Mouse (Mus musculus) MEL (cell line): ENCODE data around the gene Fxyd2. TPM values are rescaled to one million over a fixed set of nuclear protein-coding genes. Genes with fewer than 3 reads are reported as not detected.

Experiments
- DNase-seq: peaks from one replicate; pipeline ENCODE4 v3.0.0; 2011; ENCODE audit warnings: low read depth, low spot score
- H3K27ac ChIP-seq: 2 replicates; pipeline ENCODE4 v1.5.1; 2012; ENCODE audit warnings: low read depth, mild to moderate bottlenecking, control low read depth, low read length, moderate library complexity; ENCODE audit not compliant: control insufficient read depth
- H3K27me3 ChIP-seq, 2 experiments: fragments of 150-350 bp in 1 of 2; sonication (generic) in 1 of 2; 2 replicates each; pipeline ENCODE4 v1.6.1; 2012; ENCODE audit warnings: low read length in 2 of 2, mild to moderate bottlenecking in 2 of 2, improper control_type of control experiment in 1 of 2, moderate library complexity in 1 of 2; ENCODE audit not compliant: insufficient read depth in 2 of 2, control insufficient read depth in 1 of 2
- H3K36me3 ChIP-seq, 2 experiments: 2 replicates each; pipeline ENCODE4 v1.6.1; 2012 to 2014; ENCODE audit warnings: low read length in 2 of 2, improper control_type of control experiment in 1 of 2, inconsistent platforms in 1 of 2, mild to moderate bottlenecking in 1 of 2; ENCODE audit not compliant: insufficient read depth in 2 of 2, control insufficient read depth in 1 of 2
- H3K4me1 ChIP-seq, 2 experiments: fragments of 150-350 bp in 1 of 2; sonication (generic) in 1 of 2; 2 replicates each; pipeline ENCODE4 v1.6.1; 2012; ENCODE audit warnings: low read length in 2 of 2, improper control_type of control experiment in 1 of 2, mild to moderate bottlenecking in 1 of 2; ENCODE audit not compliant: insufficient read depth in 2 of 2, control insufficient read depth in 1 of 2
- H3K4me3 ChIP-seq, 2 experiments: fragments of 150-350 bp in 1 of 2; sonication (generic) in 1 of 2; 2 replicates each; pipeline ENCODE4 v1.5.1; 2012; ENCODE audit warnings: low read depth in 2 of 2, low read length in 2 of 2, mild to moderate bottlenecking in 2 of 2, moderate library complexity in 2 of 2, control low read depth in 1 of 2, improper control_type of control experiment in 1 of 2; ENCODE audit not compliant: control insufficient read depth in 1 of 2, insufficient read depth in 1 of 2
- H3K79me2 ChIP-seq: 2 replicates; pipeline ENCODE4 v1.6.1; 2012; ENCODE audit warnings: mild to moderate bottlenecking, low read length, moderate library complexity; ENCODE audit not compliant: control insufficient read depth, poor library complexity, insufficient read depth
- H3K9ac ChIP-seq: 2 replicates; pipeline ENCODE4 v1.6.1; 2012; ENCODE audit warnings: low read depth, mild to moderate bottlenecking, control low read depth, low read length, moderate library complexity; ENCODE audit not compliant: control insufficient read depth, poor library complexity, severe bottlenecking
- H3K9me3 ChIP-seq: fragments of 150-350 bp; sonication (generic); replicated peaks from 2 replicates; pipeline ENCODE4 v1.6.1; 2012; ENCODE audit warnings: mild to moderate bottlenecking, low read length, improper control_type of control experiment, moderate library complexity; ENCODE audit not compliant: insufficient read depth
- BHLHE40 ChIP-seq: IDR thresholded peaks from 2 replicates; pipeline ENCODE4 v1.6.1; 2012; ENCODE audit warnings: low read depth, mild to moderate bottlenecking, inconsistent platforms, low read length, improper control_type of control experiment, borderline replicate concordance
- CTCF ChIP-seq, 3 experiments: IDR thresholded peaks in 2 of 3; conservative IDR thresholded peaks in 1 of 3; 2 replicates each; pipeline ENCODE4 v1.5.1; 2011 to 2012; ENCODE audit warnings: low read length in 3 of 3, low read depth in 2 of 3, mild to moderate bottlenecking in 2 of 3, improper control_type of control experiment in 1 of 3, inconsistent platforms in 1 of 3, mixed read lengths in 1 of 3, moderate library complexity in 1 of 3; ENCODE audit not compliant: control insufficient read depth in 1 of 3, insufficient read depth in 1 of 3, poor library complexity in 1 of 3, severe bottlenecking in 1 of 3
- ETS1 ChIP-seq: IDR thresholded peaks from 2 replicates; pipeline ENCODE4 v1.6.1; 2012; ENCODE audit warnings: low read depth, mild to moderate bottlenecking, inconsistent platforms, low read length, improper control_type of control experiment, moderate library complexity
- GABPA ChIP-seq: IDR thresholded peaks from 2 replicates; pipeline ENCODE4 v1.6.1; 2012; ENCODE audit warnings: low read depth, mild to moderate bottlenecking, inconsistent platforms, low read length, improper control_type of control experiment, moderate library complexity
- MAFK ChIP-seq: IDR thresholded peaks from 2 replicates; pipeline ENCODE4 v1.6.1; 2011; ENCODE audit warnings: low read depth, mild to moderate bottlenecking, low read length, improper control_type of control experiment, borderline replicate concordance
- MEF2A ChIP-seq: IDR thresholded peaks from 2 replicates; pipeline ENCODE4 v1.6.1; 2014; ENCODE audit warnings: low read depth, mild to moderate bottlenecking, inconsistent platforms, low read length, improper control_type of control experiment; ENCODE audit not compliant: poor library complexity, insufficient replicate concordance, severe bottlenecking; ENCODE audit errors: extremely low read depth
- MXI1 ChIP-seq: IDR thresholded peaks from 2 replicates; pipeline ENCODE4 v1.6.1; 2011; ENCODE audit warnings: mild to moderate bottlenecking, low read depth, low read length, improper control_type of control experiment
- MYB ChIP-seq: IDR thresholded peaks from 2 replicates; pipeline ENCODE4 v1.6.1; 2011; ENCODE audit warnings: mild to moderate bottlenecking, low read depth, low read length, improper control_type of control experiment
- MYC ChIP-seq: IDR thresholded peaks from 2 replicates; pipeline ENCODE4 v1.6.1; 2011; ENCODE audit warnings: low read depth, mild to moderate bottlenecking, low read length, improper control_type of control experiment, moderate library complexity
- POLR2A ChIP-seq, 2 experiments: IDR thresholded peaks; 2 replicates each; pipeline ENCODE4 v1.6.1; 2011 to 2012; ENCODE audit warnings: low read length in 2 of 2, mild to moderate bottlenecking in 2 of 2, control low read depth in 1 of 2, improper control_type of control experiment in 1 of 2, low read depth in 1 of 2, moderate library complexity in 1 of 2; ENCODE audit not compliant: control insufficient read depth in 1 of 2, insufficient read depth in 1 of 2, poor library complexity in 1 of 2
- POLR2AphosphoS2 ChIP-seq: IDR thresholded peaks from 2 replicates; pipeline ENCODE4 v1.6.1; 2011; ENCODE audit warnings: low read length, improper control_type of control experiment
- SIN3A ChIP-seq: IDR thresholded peaks from 2 replicates; pipeline ENCODE4 v1.6.1; 2012; ENCODE audit warnings: low read length, improper control_type of control experiment, inconsistent platforms
- SMC3 ChIP-seq: IDR thresholded peaks from 2 replicates; pipeline ENCODE4 v1.6.1; 2011; ENCODE audit warnings: low read depth, low read length, improper control_type of control experiment
- UBTF ChIP-seq: IDR thresholded peaks from 2 replicates; pipeline ENCODE4 v1.6.1; 2012; ENCODE audit warnings: low read depth, mild to moderate bottlenecking, inconsistent platforms, low read length, improper control_type of control experiment, moderate library complexity, borderline replicate concordance; ENCODE audit not compliant: insufficient read depth
- USF1 ChIP-seq: IDR thresholded peaks from 2 replicates; pipeline ENCODE4 v1.6.1; 2014; ENCODE audit warnings: low read depth, mild to moderate bottlenecking, inconsistent platforms, low read length, improper control_type of control experiment, moderate library complexity
- USF2 ChIP-seq, 2 experiments: IDR thresholded peaks; 2 replicates each; pipeline ENCODE4 v1.6.1; 2011 to 2012; ENCODE audit warnings: improper control_type of control experiment in 2 of 2, low read length in 2 of 2, borderline replicate concordance in 1 of 2, inconsistent platforms in 1 of 2, low read depth in 1 of 2, mild to moderate bottlenecking in 1 of 2; ENCODE audit not compliant: insufficient read depth in 1 of 2
- ZMIZ1 ChIP-seq: IDR thresholded peaks from 2 replicates; pipeline ENCODE4 v1.6.1; 2012; ENCODE audit warnings: low read depth, mild to moderate bottlenecking, inconsistent platforms, low read length, improper control_type of control experiment, moderate library complexity
- polyA plus RNA-seq, 2 experiments: library from polyadenylated mRNA; stranded (reverse) in 1 of 2; unstranded in 1 of 2; fragments of >175 nt in 1 of 2; fragments of >200 nt in 1 of 2; gene quantifications; 2 replicates each; pipeline versions ENCODE4 v1.2.1 to v1.2.4; 2012; ENCODE audit warnings: low replicate concordance in 2 of 2, low read depth in 1 of 2; ENCODE audit not compliant: insufficient read length in 2 of 2, insufficient read depth in 1 of 2, missing spikeins in 1 of 2
- total RNA-seq: library from RNA; depleted of rRNA; stranded (reverse); fragments of 300-350 nt; gene quantifications from 2 replicates; pipeline ENCODE4 v1.2.3, GENCODE M21; 2012

Gene Fxyd2
- total and polyA plus RNA-seq, 3 experiments, result not detected

GRCm38 (mm10) chr9:45405694-45406093 lies 6.2 kb downstream of the Fxyd2 start:
- H3K27me3 ChIP-seq, result peaks cover 2 to 3% of the 10 kb centered on the region in 2 experiments; a peak in 2 of 4 replicates
- no peaks in the 10 kb centered on the region for H3K4me1 ChIP-seq
- DNase-seq, result no peak
- no peak overlapping the region for H3K4me3 ChIP-seq
- H3K9ac ChIP-seq, result no peak overlapping the region
- TF ChIP-seq GABPA, result no peak
- TF ChIP-seq MYC, result no peak
- TF ChIP-seq MAFK, result no peak
- no peak for TF ChIP-seq MEF2A
- TF ChIP-seq ETS1, result no peak
- no peak for TF ChIP-seq MYB
- TF ChIP-seq USF2 (IDR thresholded peaks at IDR 0.05; ENCODE audit: borderline replicate concordance in 1 of 2, insufficient read depth in 1 of 2, low read depth in 1 of 2, low read length in 2 of 2), result no peak
- no peak for TF ChIP-seq MXI1
- TF ChIP-seq POLR2AphosphoS2, result no peak
- TF ChIP-seq CTCF (IDR thresholded peaks at IDR 0.05 in 2 of 3, conservative IDR thresholded peaks at IDR 0.05 in 1 of 3; ENCODE audit: control insufficient read depth in 1 of 3, insufficient read depth in 1 of 3, low read depth in 2 of 3, low read length in 3 of 3, poor library complexity in 1 of 3, severe bottlenecking in 1 of 3), result no peak
- TF ChIP-seq UBTF, result no peak
- TF ChIP-seq SIN3A, result no peak
- no peak for TF ChIP-seq BHLHE40
- no peak for TF ChIP-seq SMC3
- no peak for TF ChIP-seq ZMIZ1
- no peak for TF ChIP-seq USF1
- TF ChIP-seq POLR2A (IDR thresholded peaks at IDR 0.05; ENCODE audit: control insufficient read depth in 1 of 2, insufficient read depth in 1 of 2, low read depth in 1 of 2, low read length in 2 of 2, poor library complexity in 1 of 2), result no peak
- no peaks in the 10 kb centered on the region for H3K79me2 ChIP-seq
- H3K27ac ChIP-seq, result no peak overlapping the region
- H3K9me3 ChIP-seq, result no peaks in the 10 kb centered on the region
- H3K36me3 ChIP-seq, result no peaks in the 10 kb centered on the region

- no peak for DNase-seq
- no peaks in the 10 kb centered on the region for H3K4me1 ChIP-seq
- no peaks in the 10 kb centered on the region for H3K79me2 ChIP-seq
- no peaks in the 10 kb centered on the region for H3K36me3 ChIP-seq
- no peak overlapping the region for H3K9ac ChIP-seq
- H3K4me3 ChIP-seq, result no peak overlapping the region
- 0 out of 4 replicates have a peak, but pooled peaks cover 0 to 2% of the 10 kb centered on the region in 2 experiments for H3K27me3 ChIP-seq
- H3K27ac ChIP-seq, result no peak overlapping the region
- H3K9me3 ChIP-seq, result no peaks in the 10 kb centered on the region
- TF ChIP-seq GABPA, result no peak
Measured at GRCm38 (mm10) chr9:45406808-45407207, 7.3 kb downstream of the Fxyd2 start.
